Mouse (Mus musculus) erythroblast, adult 5-6 weeks (primary cell): ENCODE data around the gene Phex. TPM values are rescaled to one million over a fixed set of nuclear protein-coding genes. Genes with fewer than 3 reads are reported as not detected.

Experiments used
- ATAC-seq: replicated peaks from 2 replicates; pipeline ENCODE4 v1.8.0; 2016; ENCODE audit warnings: moderate number of reproducible peaks, mild to moderate bottlenecking, moderate TSS enrichment, inconsistent platforms; ENCODE audit not compliant: poor library complexity, low FRiP score, severe bottlenecking
- total RNA-seq, 2 experiments: library from RNA; stranded (forward) in 1 of 2; stranded (reverse) in 1 of 2; fragments of 150-400 nt in 1 of 2; fragments of 200-764, 138-1000 nt in 1 of 2; gene quantifications; 2 replicates each; pipeline versions ENCODE4 v1.2.3 to v1.2.4; 2015 to 2017; ENCODE audit warnings: low replicate concordance in 2 of 2

The Phex gene
- total RNA-seq, 2 experiments from 2014 or later = 1.0 TPM; not detected in 1

DNA sequence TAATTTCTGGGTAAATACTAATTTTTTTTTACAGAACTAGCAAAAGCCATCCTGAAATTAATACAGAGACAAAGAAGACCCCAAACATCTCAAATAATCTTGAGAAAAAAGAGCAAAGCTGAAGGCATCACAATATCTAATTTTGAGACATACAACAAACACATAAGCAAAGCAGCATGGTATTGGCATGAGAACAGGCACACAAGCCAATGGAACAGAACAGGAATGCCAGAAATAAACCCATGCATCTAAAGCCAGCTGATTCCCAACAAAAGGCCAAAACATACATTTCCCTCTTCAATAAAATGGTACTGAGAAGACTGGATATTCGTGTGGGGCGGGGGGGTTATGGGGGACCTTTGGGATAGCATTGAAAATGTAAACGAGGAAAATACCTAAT is 90.7 kb downstream of the Phex start:
- no peak for ATAC-seq

- ATAC-seq = no peak
Observed at GRCm38 (mm10) chrX:157310331-157310730, 104.8 kb downstream of the Phex start.

- no peak for ATAC-seq
Observed at GRCm38 (mm10) chrX:157308171-157308570, 106.9 kb downstream of the Phex start.

- no peak for ATAC-seq
Observed at GRCm38 (mm10) chrX:157307411-157307810, 107.7 kb downstream of the Phex start.

GRCm38 (mm10) chrX:157306796-157307405 is 108.2 kb downstream of the Phex start:
- ATAC-seq = no peak

GRCm38 (mm10) chrX:157305852-157306232 is 109.3 kb downstream of the Phex start:
- no peak for ATAC-seq

- no peak for ATAC-seq
Observed at GRCm38 (mm10) chrX:157305193-157305851, 109.8 kb downstream of the Phex start.

DNA sequence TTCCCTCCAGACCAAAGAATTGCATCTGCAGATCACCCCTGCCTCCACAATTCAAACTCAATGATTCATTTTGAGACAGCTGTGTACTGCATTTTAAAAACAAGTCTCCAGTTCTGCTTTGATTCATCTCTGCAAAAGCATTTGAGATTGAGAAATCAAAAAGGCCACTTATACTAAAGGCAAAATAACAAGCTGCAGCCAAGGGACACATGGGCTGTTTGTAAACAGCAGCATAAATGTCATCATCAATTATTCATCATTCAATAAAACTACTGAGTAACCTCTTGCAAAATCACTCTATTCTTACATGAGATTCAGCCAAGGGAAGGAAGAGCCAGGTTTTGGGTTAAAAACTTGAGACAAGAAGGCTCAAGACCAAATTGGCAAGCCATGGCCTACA is 122.7 kb downstream of the Phex start:
- ATAC-seq = no peak

GRCm38 (mm10) chrX:157276581-157276980 is 138.5 kb downstream of the Phex start:
- no peak for ATAC-seq

GRCm38 (mm10) chrX:157273291-157273690 is 141.8 kb downstream of the Phex start:
- ATAC-seq = no peak

- ATAC-seq = no peak
Observed at GRCm38 (mm10) chrX:157271609-157272008, 143.5 kb downstream of the Phex start.

DNA sequence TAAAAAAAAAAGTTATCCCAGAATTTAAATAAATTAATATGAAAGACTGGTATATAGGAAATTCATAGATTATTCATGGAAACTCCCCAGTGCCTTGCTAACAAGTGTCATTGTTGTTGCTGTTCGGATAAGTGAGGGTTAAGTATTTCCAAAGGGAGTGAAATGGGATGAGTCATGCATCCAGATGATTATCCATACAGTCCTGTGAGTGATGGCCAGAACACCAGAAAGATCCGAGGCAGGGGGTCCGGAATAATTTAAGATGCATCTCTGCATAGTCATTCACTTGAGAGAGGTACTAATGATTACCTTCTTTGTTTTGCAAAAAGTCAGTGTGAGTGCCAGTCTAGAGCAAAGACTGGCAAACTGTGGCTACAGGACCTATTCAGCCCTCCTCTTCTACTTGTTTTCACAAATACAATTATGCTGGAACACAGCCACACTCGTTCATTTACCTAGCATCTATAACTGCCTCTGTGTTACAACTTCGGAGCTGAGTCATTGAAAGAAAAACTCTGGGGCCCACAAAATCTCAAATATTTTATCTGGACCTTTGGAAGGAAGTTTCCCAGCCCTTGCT is 145.3 kb downstream of the Phex start:
- ATAC-seq = no peak

DNA sequence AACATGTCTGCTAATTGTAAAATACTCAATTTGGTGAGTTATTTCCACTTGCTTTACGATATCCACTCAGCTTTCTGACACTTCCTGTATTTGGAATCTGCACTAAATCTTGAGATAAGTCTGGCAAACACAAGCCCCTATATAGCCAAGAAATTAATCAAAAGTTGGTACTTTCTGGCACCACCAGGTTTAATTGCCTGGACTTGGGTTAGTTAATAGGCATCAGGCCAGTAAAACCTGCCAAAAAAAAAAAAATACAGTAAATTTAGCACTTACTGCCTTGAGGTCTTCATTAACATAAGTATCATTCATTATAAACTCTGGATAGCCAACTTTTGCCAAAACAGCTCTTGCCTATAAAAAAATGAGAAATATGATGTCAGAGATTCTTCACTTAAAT is 147.0 kb downstream of the Phex start:
- ATAC-seq = no peak

- no peak for ATAC-seq
Observed at GRCm38 (mm10) chrX:157202736-157203135, 212.4 kb downstream of the Phex start.

DNA sequence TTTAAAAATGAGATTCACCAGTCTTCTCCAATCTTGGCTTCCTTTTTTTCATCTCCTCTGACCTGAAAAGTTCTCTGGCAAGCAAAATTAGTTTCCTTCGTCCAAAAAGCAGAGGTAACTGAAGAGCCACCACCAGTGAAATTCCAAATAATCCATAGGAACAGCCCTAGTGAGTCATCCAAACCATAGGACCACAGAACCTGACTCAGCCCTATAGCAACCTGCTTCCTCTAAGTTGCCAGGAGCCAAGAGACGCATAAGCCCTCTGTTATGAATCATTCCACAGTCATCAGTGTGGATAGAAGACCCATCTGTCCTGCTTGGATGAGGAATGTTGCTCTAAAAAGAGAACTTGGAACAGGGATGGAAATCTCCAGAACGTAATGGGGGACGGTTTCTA is 230.9 kb downstream of the Phex start:
- ATAC-seq = no peak

GRCm38 (mm10) chrX:157180845-157181244 is 234.3 kb downstream of the Phex start:
- ATAC-seq = no peak

DNA sequence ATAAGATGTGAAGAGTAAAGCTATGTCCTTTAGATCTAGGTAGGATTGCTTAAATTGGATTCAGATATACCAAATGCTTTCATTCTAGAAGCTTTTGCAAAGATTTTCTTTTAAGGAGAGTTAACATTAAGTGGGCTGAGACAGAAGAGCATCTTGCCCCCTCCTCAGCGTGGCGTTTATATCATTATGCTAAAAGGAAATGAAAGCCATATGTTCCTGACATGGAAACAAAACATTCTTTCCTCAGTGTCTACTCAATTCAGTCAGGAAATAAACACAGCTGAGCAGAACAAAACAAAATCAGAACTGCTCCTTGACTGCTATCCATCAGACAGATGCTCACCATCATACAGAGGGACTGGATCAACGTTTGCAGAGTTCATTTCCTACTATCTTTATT is 251.0 kb downstream of the Phex start:
- no peak for ATAC-seq

DNA sequence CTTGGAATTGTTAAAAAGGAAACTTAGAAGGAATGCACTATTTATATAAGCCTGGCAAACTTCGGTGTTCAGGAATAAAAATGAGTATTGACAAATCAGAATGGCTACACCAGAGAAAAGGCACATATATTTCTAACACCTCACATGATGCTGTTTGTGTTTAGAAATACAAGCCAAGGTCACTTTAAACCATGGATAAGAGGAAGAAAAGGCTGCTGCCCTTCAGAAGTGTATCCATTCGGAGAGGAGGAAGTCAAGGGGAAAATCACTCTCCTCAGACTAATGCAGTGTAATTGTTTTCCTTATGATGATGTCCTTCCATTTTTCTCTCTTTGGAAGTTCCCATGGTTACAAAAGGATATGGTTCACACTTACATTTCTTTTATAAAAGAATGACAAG is 251.7 kb downstream of the Phex start:
- no peak for ATAC-seq

GRCm38 (mm10) chrX:157144675-157145074 is 270.4 kb downstream of the Phex start:
- no peak for ATAC-seq

GRCm38 (mm10) chrX:157139601-157140000 is 275.5 kb downstream of the Phex start:
- no peak for ATAC-seq
